Mouse (Mus musculus) intestine, postnatal 0 days (tissue): ENCODE results near the gene Slc35g3. TPM values are rescaled to one million over a fixed set of nuclear protein-coding genes. Genes with fewer than 3 reads are reported as not detected.

Experiments used
- ATAC-seq: fragments of 200-750 bp; cut with Nextera tagmentation; 2 replicates; pipeline ENCODE4 v1.8.0; 2017; ENCODE audit warnings: mild to moderate bottlenecking, moderate TSS enrichment, moderate library complexity
- H3K27ac ChIP-seq: fragments of 300-500 bp; sonication (generic); 2 replicates; pipeline ENCODE4 v1.5.1; 2014; ENCODE audit warnings: mild to moderate bottlenecking, low read depth, low read length, moderate library complexity
- H3K27me3 ChIP-seq: fragments of 300-500 bp; sonication (generic); replicated peaks from 2 replicates; pipeline ENCODE4 v1.6.1; 2014; ENCODE audit warnings: low read length, mixed read lengths; ENCODE audit not compliant: control insufficient read depth, insufficient read depth
- H3K36me3 ChIP-seq: fragments of 300-500 bp; sonication (generic); 2 replicates; pipeline ENCODE4 v1.6.1; 2014; ENCODE audit warnings: mild to moderate bottlenecking, moderate library complexity; ENCODE audit not compliant: control insufficient read depth, insufficient read depth
- H3K4me1 ChIP-seq: fragments of 300-500 bp; sonication (generic); replicated peaks from 2 replicates; pipeline ENCODE4 v1.6.1; 2014; ENCODE audit warnings: antibody characterized with exemption, low read length, mixed read lengths; ENCODE audit not compliant: control insufficient read depth, insufficient read depth
- H3K4me2 ChIP-seq: fragments of 300-500 bp; sonication (generic); replicated peaks from 2 replicates; pipeline ENCODE4 v1.6.1; 2014; ENCODE audit warnings: low read depth, mild to moderate bottlenecking, moderate library complexity
- H3K4me3 ChIP-seq: fragments of 300-500 bp; sonication (generic); 2 replicates; pipeline ENCODE4 v1.5.1; 2014; ENCODE audit warnings: low read depth, low read length
- H3K9ac ChIP-seq: fragments of 300-500 bp; sonication (generic); 2 replicates; pipeline ENCODE4 v1.6.1; 2014; ENCODE audit warnings: mild to moderate bottlenecking, low read depth, low read length
- H3K9me3 ChIP-seq: fragments of 300-500 bp; sonication (generic); 2 replicates; pipeline ENCODE4 v1.6.1; 2016; ENCODE audit warnings: mixed run types; ENCODE audit not compliant: control insufficient read depth
- CTCF ChIP-seq: sonication (generic); IDR thresholded peaks from 2 replicates; pipeline ENCODE4 v1.5.1; 2016; ENCODE audit warnings: low read depth, mild to moderate bottlenecking, control low read depth, antibody characterized with exemption, moderate library complexity
- WGBS: fragments of 180-500 bp; shearing (Covaris S2); extraction: QIAGEN DNeasy Blood & Tissue Kit; methylation state at CpG from one replicate; pipeline ENCODE4 v1.1.7; 2014; 5-methylcytosine and 5-hydroxymethylcytosine counted together
- polyA plus RNA-seq: library from polyadenylated mRNA; unstranded; fragments of >200 nt; fragmentation: Nextera tagmentation; extraction: Ambion mirVana; gene quantifications from 2 replicates; pipeline ENCODE4 v1.2.1, GENCODE M21; 2015

Gene Slc35g3
- polyA plus RNA-seq, 1 experiment from 2014 or later = 0.12 TPM

GRCm38 (mm10) chr11:69803786-69804651, 42.3 kb upstream of the Slc35g3 start:
- no peaks in the 10 kb centered on the region for H3K36me3 ChIP-seq

GRCm38 (mm10) chr11:69803328-69803727, 41.6 kb upstream of the Slc35g3 start:
- Histone ChIP-seq H3K27me3 (peaks cover 13% of the 10 kb centered on the region; the same call in 1 of the 2 replicates), H3K4me3 (peak overlapping the region; percentile 55), H3K27ac (peak overlapping the region; percentile 55), H3K9ac (peak overlapping the region; percentile 46), H3K4me1 (peaks cover 13% of the 10 kb centered on the region; the same call in 1 of the 2 replicates), H3K36me3 (no peaks in the 10 kb centered on the region), H3K4me2 (peak overlapping the region; percentile 90), H3K9me3 (no peaks in the 10 kb centered on the region)
- peak; percentile 39 for ATAC-seq
- WGBS = 2% methylated on average over 12 of the region's 12 CpGs
- TF ChIP-seq CTCF = no peak

More at GRCm38 (mm10) chr11:69803786-69804651, 42.3 kb upstream of the Slc35g3 start:
- Histone ChIP-seq H3K4me1 (peaks cover 13% of the 10 kb centered on the region; the same call in 1 of the 2 replicates), H3K27me3 (peaks cover 13% of the 10 kb centered on the region; the same call in 1 of the 2 replicates), H3K27ac (peak overlapping the region; percentile 55), H3K9ac (peak overlapping the region; percentile 46), H3K4me3 (peak overlapping the region; percentile 55), H3K9me3 (no peaks in the 10 kb centered on the region), H3K4me2 (peak overlapping the region; percentile 90)
- peak; percentile 85 for ATAC-seq
- WGBS = 1% methylated on average over 60 of the region's 60 CpGs
- peak; percentile 94 for TF ChIP-seq CTCF

- Histone ChIP-seq H3K4me3 (peak overlapping the region; percentile 55), H3K4me1 (peaks cover 13% of the 10 kb centered on the region; the same call in 1 of the 2 replicates), H3K36me3 (no peaks in the 10 kb centered on the region), H3K9me3 (no peaks in the 10 kb centered on the region), H3K27me3 (peaks cover 13% of the 10 kb centered on the region; the same call in 1 of the 2 replicates), H3K27ac (peak overlapping the region; percentile 5; the same call in 1 of the 2 replicates), H3K4me2 (peak overlapping the region; percentile 90), H3K9ac (peak overlapping the region; percentile 46)
- ATAC-seq = no peak
- no peak for TF ChIP-seq CTCF
- WGBS = 1% methylated on average over 33 of the region's 33 CpGs
Observed at GRCm38 (mm10) chr11:69802648-69803105, 40.9 kb upstream of the Slc35g3 start.

- Histone ChIP-seq H3K36me3 (no peaks in the 10 kb centered on the region), H3K4me3 (peak within 1 kb of the TSS; percentile 55), H3K9me3 (no peaks in the 10 kb centered on the region), H3K4me1 (peaks cover 13% of the 10 kb centered on the region; the same call in 1 of the 2 replicates), H3K4me2 (peak within 1 kb of the TSS; percentile 90), H3K27me3 (peaks cover 13% of the 10 kb centered on the region; the same call in 1 of the 2 replicates), H3K27ac (peak within 1 kb of the TSS; percentile 5), H3K9ac (peak within 1 kb of the TSS; percentile 46)
- TF ChIP-seq CTCF = no peak
- ATAC-seq = no peak
- WGBS = 3% methylated on average over 33 of the region's 33 CpGs
Observed at GRCm38 (mm10) chr11:69801379-69801977, 39.7 kb upstream of the Slc35g3 start, which contains the start of gene Fgf11. TSS of gene Fgf11 (minus strand) at chr11:69801857.

GRCm38 (mm10) chr11:69800392-69801197, 38.8 kb upstream of the Slc35g3 start:
- Histone ChIP-seq H3K27me3 (peaks cover 13% of the 10 kb centered on the region; the same call in 1 of the 2 replicates), H3K4me1 (peaks cover 16% of the 10 kb centered on the region; the same call in 1 of the 2 replicates), H3K4me2 (peak overlapping the region; percentile 90), H3K36me3 (no peaks in the 10 kb centered on the region), H3K9me3 (no peaks in the 10 kb centered on the region), H3K27ac (no peak overlapping the region), H3K9ac (peak overlapping the region; percentile 46), H3K4me3 (peak overlapping the region; percentile 46)
- WGBS = 5% methylated on average over 36 of the region's 36 CpGs
- TF ChIP-seq CTCF = no peak
- no peak for ATAC-seq
